ENCODE assay signal across 20 mouse cellular contexts in genomic region chr8:111516451-111517035, GRCm38 (mm10). TPM values are rescaled to one million over a fixed set of nuclear protein-coding genes. Genes with fewer than 3 reads are reported as not detected.
DNase-seq lines count a peak whose midpoint lies in the region; ATAC-seq and TF ChIP-seq lines count a peak whose summit lies in the region.
"Had no signal": no experiment of that assay in that cellular context is flagged by ENCODE, and none has a peak within 500 bp of the region (broad histone marks: within the 10 kb centered on the region; RNA-seq: fewer than 3 reads in every experiment).

No protein-coding gene starts in this region.

- no peak for TF ChIP-seq CTCF in brain, embryonic 14.5 days (IDR thresholded peaks at IDR 0.05; ENCODE audit: borderline replicate concordance, extremely low read depth, insufficient read depth, insufficient read length)

- H3K4me3 ChIP-seq in heart, embryonic 10.5 days, result no peak overlapping the region
- H3K4me3 ChIP-seq in liver, embryonic 11.5 days (ENCODE audit: low read depth, low read length), result no peak overlapping the region
- H3K4me3 ChIP-seq: embryonic facial prominence, embryonic 13.5 days; forebrain, embryonic 10.5 days; hindbrain, embryonic 10.5 days; limb, embryonic 13.5 days; lung, embryonic 15.5 days had no signal

- no peak overlapping the region for H3K9ac ChIP-seq in liver, embryonic 11.5 days (ENCODE audit: low read depth, low read length)
- H3K9ac ChIP-seq: embryonic facial prominence, embryonic 13.5 days; limb, embryonic 13.5 days; lung, embryonic 15.5 days had no signal

- peaks cover 17% of the 10 kb centered on the region for H3K4me1 ChIP-seq in heart, embryonic 10.5 days
- H3K4me1 ChIP-seq in liver, embryonic 11.5 days (replicated peaks; ENCODE audit: control insufficient read depth, insufficient read depth, low read length), result peaks cover 16% of the 10 kb centered on the region

- H3K27me3 ChIP-seq in heart, embryonic 10.5 days (ENCODE audit: insufficient read depth, poor library complexity, severe bottlenecking), result peaks cover 5% of the 10 kb centered on the region; the same call in 1 of the 2 replicates
- H3K27me3 ChIP-seq in liver, embryonic 11.5 days (replicated peaks; ENCODE audit: control insufficient read depth, insufficient read depth, low read length), result no peaks in the 10 kb centered on the region
- H3K27me3 ChIP-seq: embryonic facial prominence, embryonic 13.5 days; limb, embryonic 13.5 days; lung, embryonic 15.5 days had no signal

- H3K27ac ChIP-seq in heart, embryonic 10.5 days, result no peak overlapping the region
- no peak overlapping the region for H3K27ac ChIP-seq in liver, embryonic 11.5 days (ENCODE audit: low read depth, low read length)
- H3K27ac ChIP-seq: embryonic facial prominence, embryonic 13.5 days; forebrain, embryonic 10.5 days; hindbrain, embryonic 10.5 days; hindbrain, postnatal 0 days; limb, embryonic 13.5 days; lung, embryonic 15.5 days had no signal

- no peak for TF ChIP-seq POLR2A in brain, embryonic 14.5 days (IDR thresholded peaks at IDR 0.05; ENCODE audit: borderline replicate concordance, extremely low read depth, insufficient read depth, insufficient read length, poor library complexity, severe bottlenecking)

- peak; percentile 87 for DNase-seq in heart, embryonic 10.5 days (ENCODE audit: low spot score)
- DNase-seq in heart, postnatal 25 days (ENCODE audit: low spot score), result no peak
- DNase-seq in brain, embryonic 14.5 days (ENCODE audit: low read depth), result peak; percentile 59
- no peak for DNase-seq in liver, embryonic 11.5 days (ENCODE audit: low spot score)
- no peak for DNase-seq in cerebellum, adult 18-20 months
- DNase-seq: gastrocnemius, postnatal 14 days; heart, adult 18-20 months; kidney, postnatal 36 days; lung, postnatal 4 days; thymus, postnatal 25 days had no signal

- intact Hi-C loops in heart, postnatal 25 days (cut with DNase I), result no loop called here

- no peak overlapping the region for H3K4me2 ChIP-seq in liver, embryonic 11.5 days
- H3K4me2 ChIP-seq: embryonic facial prominence, embryonic 13.5 days; limb, embryonic 13.5 days; lung, embryonic 15.5 days; midbrain, embryonic 11.5 days had no signal

- WGBS in heart, embryonic 10.5 days, result 32% methylated on average over 7 of the region's 7 CpGs
- WGBS in liver, embryonic 11.5 days, result 68% methylated on average over 7 of the region's 7 CpGs

- peak; percentile 63 for ATAC-seq in liver, embryonic 11.5 days (replicated peaks; ENCODE audit: low FRiP score)
- ATAC-seq in megakaryocyte progenitor cell, adult 5-6 weeks (replicated peaks; ENCODE audit: poor library complexity), result peak; percentile 59
- ATAC-seq in CD4-positive, CD25-positive, alpha-beta regulatory T cell, adult 4 months, result no peak
- ATAC-seq: hindbrain, postnatal 0 days; intestine, postnatal 0 days had no signal

- peaks cover 11% of the 10 kb centered on the region; the same call in 1 of the 2 replicates for H3K36me3 ChIP-seq in heart, embryonic 10.5 days
- H3K36me3 ChIP-seq in liver, embryonic 11.5 days (ENCODE audit: control insufficient read depth, insufficient read depth, low read length), result 0 out of 2 replicates have a peak, but pooled peaks cover 2% of the 10 kb centered on the region
- H3K36me3 ChIP-seq: lung, embryonic 15.5 days had no signal

- H3K9me3 ChIP-seq in heart, embryonic 10.5 days, result no peaks in the 10 kb centered on the region
- H3K9me3 ChIP-seq in liver, embryonic 11.5 days (ENCODE audit: control insufficient read depth, low read length), result no peaks in the 10 kb centered on the region
- H3K9me3 ChIP-seq: embryonic facial prominence, embryonic 13.5 days; forebrain, embryonic 10.5 days; hindbrain, embryonic 10.5 days; limb, embryonic 13.5 days; lung, embryonic 15.5 days had no signal

RNA-seq across cellular contexts. Expression of gene Wdr59, which starts 5.3 kb away (rescaled TPM):
- 4.4 and 5.9 TPM in 2 replicates for polyA plus RNA-seq in heart, embryonic 10.5 days (2016; fragmentation: Nextera tagmentation; extraction: Ambion mirVana)
- total RNA-seq in heart, postnatal 25 days (2021), result 1 to 10 TPM; 6.3 to 7.4 TPM
- 14.2 and 16.0 TPM in 2 replicates for polyA plus RNA-seq in brain, embryonic 14.5 days (2012; rRNA removed)
- polyA plus RNA-seq in liver, embryonic 11.5 days (2014; fragmentation: Nextera tagmentation; extraction: Ambion mirVana), result 3.1 and 3.8 TPM in 2 replicates
- total RNA-seq in megakaryocyte progenitor cell, adult 5-6 weeks (2015), result 4.5 and 6.8 TPM in 2 replicates
- total RNA-seq in megakaryocyte progenitor cell, adult 5-6 weeks (2017), result 5.7 and 6.3 TPM in 2 replicates
- 1 to 10 TPM; 4.3 to 6.5 TPM for polyA plus RNA-seq in CD4-positive, CD25-positive, alpha-beta regulatory T cell, adult 4 months (2017; shearing (Covaris generic))

RNA-seq across cellular contexts. Expression of gene Znrf1, which starts 19.4 kb away (rescaled TPM):
- polyA plus RNA-seq in heart, embryonic 10.5 days (2016; fragmentation: Nextera tagmentation; extraction: Ambion mirVana), result 21.3 and 37.0 TPM in 2 replicates
- 10 to 100 TPM; 57.0 to 59.8 TPM for total RNA-seq in heart, postnatal 25 days (2021)
- polyA plus RNA-seq in brain, embryonic 14.5 days (2012; rRNA removed), result 237 and 293 TPM in 2 replicates
- polyA plus RNA-seq in liver, embryonic 11.5 days (2014; fragmentation: Nextera tagmentation; extraction: Ambion mirVana), result 24.9 and 27.6 TPM in 2 replicates
- 71.1 and 76.6 TPM in 2 replicates for total RNA-seq in megakaryocyte progenitor cell, adult 5-6 weeks (2015)
- 57.9 and 66.1 TPM in 2 replicates for total RNA-seq in megakaryocyte progenitor cell, adult 5-6 weeks (2017)
- polyA plus RNA-seq in CD4-positive, CD25-positive, alpha-beta regulatory T cell, adult 4 months (2017; shearing (Covaris generic)), result 10 to 100 TPM; 27.5 to 43.5 TPM

Comparison
In these comparisons a context has a peak if more than half of its experiments do, and no peak if none do; other contexts are left out.
1. DNase-seq: peak in heart, embryonic 10.5 days (single experiment) and brain, embryonic 14.5 days (single experiment); none in heart, postnatal 25 days (single experiment), liver, embryonic 11.5 days (single experiment) and cerebellum, adult 18-20 months (0 of 2).